Mouse (Mus musculus) G1E (cell line): ENCODE measurements around the gene Dcst1.

Experiments
- CTCF ChIP-seq: IDR thresholded peaks from 2 replicates; pipeline ENCODE4 v1.5.1; 2012; ENCODE audit warnings: low read depth, low read length, inconsistent platforms, mixed read lengths
- GATA1 ChIP-seq: IDR thresholded peaks from 2 replicates; pipeline ENCODE4 v1.6.1; 2012; ENCODE audit warnings: borderline replicate concordance, low read length, inconsistent platforms, mixed read lengths
- GATA2 ChIP-seq: IDR thresholded peaks from 2 replicates; pipeline ENCODE4 v1.6.1; 2012; ENCODE audit warnings: low read depth, low read length, inconsistent platforms, borderline replicate concordance
- POLR2AphosphoS5 ChIP-seq: IDR thresholded peaks from 2 replicates; pipeline ENCODE4 v1.6.1; 2012; ENCODE audit warnings: low read depth, low read length, inconsistent platforms; ENCODE audit not compliant: insufficient replicate concordance
- TAL1 ChIP-seq: conservative IDR thresholded peaks from 2 replicates; pipeline ENCODE4 v1.6.1; 2012; ENCODE audit warnings: low read depth, low read length, inconsistent platforms, mixed read lengths

DNA sequence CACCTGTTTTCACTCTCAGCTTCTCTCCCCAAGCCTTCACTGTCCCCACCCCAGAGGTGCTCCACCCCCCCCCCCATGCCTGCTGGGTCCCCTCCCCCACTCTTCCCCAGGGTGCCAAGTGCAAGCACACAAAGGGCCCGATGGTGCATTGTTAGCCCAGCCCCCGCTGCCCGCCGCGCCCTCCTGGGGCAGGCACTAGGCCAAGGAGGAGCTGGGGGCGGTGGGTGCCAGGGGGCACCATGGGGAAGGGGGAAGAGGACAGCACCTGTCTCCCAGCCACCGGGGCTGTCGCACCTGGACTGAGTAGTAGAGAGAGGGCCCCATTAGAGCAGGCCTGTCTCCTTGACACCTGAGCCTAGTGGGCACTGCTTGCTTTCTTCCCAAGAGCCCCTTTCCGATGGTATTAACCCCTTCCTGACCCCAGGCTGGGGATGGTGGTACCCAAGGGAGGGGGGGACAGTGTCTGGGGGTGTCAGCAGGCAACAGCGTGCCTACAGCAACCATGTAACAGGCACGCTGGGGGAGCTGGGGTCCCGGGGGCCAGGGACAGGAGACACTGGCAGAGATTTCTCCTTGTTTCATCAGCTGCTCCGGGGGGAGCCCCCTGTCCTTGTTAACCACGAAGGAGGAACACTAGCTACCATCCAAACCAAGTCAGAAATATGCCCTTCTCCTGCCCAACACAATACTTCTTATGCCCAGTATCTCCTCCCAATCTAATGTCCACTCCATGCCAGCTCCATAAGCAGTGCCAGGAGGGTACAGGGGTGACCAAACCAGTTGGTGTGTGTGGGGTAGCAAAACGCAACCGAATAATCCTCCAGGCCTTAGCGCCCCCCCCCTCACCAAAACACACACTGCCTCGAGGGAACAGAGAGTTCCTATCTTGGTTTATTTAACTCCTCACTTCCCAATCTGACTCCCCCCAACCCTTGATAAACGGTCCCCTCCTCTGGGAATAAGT lies 25.9 kb upstream of the Dcst1 start:
- TF ChIP-seq GATA1: no peak
- TF ChIP-seq CTCF: no peak
- TF ChIP-seq TAL1: no peak
- no peak for TF ChIP-seq GATA2
- TF ChIP-seq POLR2AphosphoS5: no peak
